Mouse (Mus musculus): ENCODE measurements around the gene Ythdc1.

GRCm38 (mm10) chr5:86792249-86792648 lies 11.8 kb upstream of the Ythdc1 start:
- TF ChIP-seq MAFK (IDR thresholded peaks at IDR 0.05; ENCODE audit: insufficient read depth, low read depth, low read length) = no peak
- no peak for TF ChIP-seq HCFC1 (IDR thresholded peaks at IDR 0.05; ENCODE audit: borderline replicate concordance, insufficient read depth, low read length)
- TF ChIP-seq ZNF384 (IDR thresholded peaks at IDR 0.05; ENCODE audit: low read depth, low read length) = no peak

Measured in ES-E14 (cell line).